ENCODE assay signal across 15 mouse cellular contexts in the genomic region with DNA sequence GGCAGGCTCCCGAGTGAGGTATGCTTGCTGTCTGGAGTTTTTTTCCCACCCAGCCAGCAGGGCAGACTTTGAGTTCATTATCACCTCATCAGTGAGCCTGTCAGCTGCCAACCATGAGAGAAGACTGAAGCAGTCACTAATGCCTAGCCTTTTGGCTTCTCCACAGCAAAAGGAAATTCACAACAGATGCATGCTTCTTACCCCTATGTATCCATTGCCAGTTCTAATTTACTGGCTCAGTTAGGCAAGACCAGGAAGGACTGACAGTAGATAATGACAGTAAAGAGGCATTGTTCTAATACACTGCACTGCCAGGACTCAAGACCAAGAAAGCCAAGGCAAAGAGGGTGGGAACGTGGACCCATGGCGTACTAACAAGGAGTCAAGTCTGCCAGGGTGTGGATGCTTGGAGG.
DNase-seq lines count a peak whose midpoint lies in the region; ATAC-seq lines count a peak whose summit lies in the region.
"Had no signal": no experiment of that assay in that cellular context is flagged by ENCODE, and none has a peak within 500 bp of the region (broad histone marks: within the 10 kb centered on the region; RNA-seq: fewer than 3 reads in every experiment).

No protein-coding gene starts in this region.

- H3K27me3 ChIP-seq in forebrain, embryonic 14.5 days (replicated peaks; ENCODE audit: control insufficient read depth, insufficient read depth, low read length): no peaks in the 10 kb centered on the region
- H3K27me3 ChIP-seq in forebrain, embryonic 11.5 days (ENCODE audit: control insufficient read depth, insufficient read depth, low read length): no peaks in the 10 kb centered on the region
- H3K27me3 ChIP-seq in kidney, embryonic 16.5 days (ENCODE audit: insufficient read depth, low read length): no peaks in the 10 kb centered on the region
- H3K27me3 ChIP-seq in limb, embryonic 12.5 days: no peaks in the 10 kb centered on the region
- H3K27me3 ChIP-seq: embryonic facial prominence, embryonic 15.5 days; intestine, embryonic 15.5 days had no signal

- H3K9ac ChIP-seq in forebrain, embryonic 14.5 days (ENCODE audit: low read length): no peak overlapping the region
- H3K9ac ChIP-seq in forebrain, embryonic 11.5 days (ENCODE audit: low read length): no peak overlapping the region
- H3K9ac ChIP-seq in kidney, embryonic 16.5 days (replicated peaks; ENCODE audit: low read length): no peak overlapping the region
- no peak overlapping the region for H3K9ac ChIP-seq in limb, embryonic 12.5 days (replicated peaks)
- H3K9ac ChIP-seq: embryonic facial prominence, embryonic 15.5 days; intestine, embryonic 15.5 days had no signal

- no peaks in the 10 kb centered on the region for H3K9me3 ChIP-seq in forebrain, embryonic 14.5 days (replicated peaks; ENCODE audit: control insufficient read depth, low read length)
- H3K9me3 ChIP-seq in forebrain, embryonic 11.5 days (ENCODE audit: control insufficient read depth, low read length): no peaks in the 10 kb centered on the region
- H3K9me3 ChIP-seq in kidney, embryonic 16.5 days (ENCODE audit: low read length): no peaks in the 10 kb centered on the region
- H3K9me3 ChIP-seq in limb, embryonic 12.5 days: no peaks in the 10 kb centered on the region
- H3K9me3 ChIP-seq: embryonic facial prominence, embryonic 15.5 days; intestine, embryonic 15.5 days had no signal

- WGBS in forebrain, embryonic 14.5 days: 44% methylated on average over 3 of the region's 3 CpGs
- 75% methylated on average over 3 of the region's 3 CpGs for WGBS in forebrain, embryonic 11.5 days
- 70% methylated on average over 3 of the region's 3 CpGs for WGBS in kidney, embryonic 16.5 days
- WGBS in limb, embryonic 12.5 days: 39% methylated on average over 3 of the region's 3 CpGs

- peak; percentile 72; the same call in 1 of the 2 replicates for ATAC-seq in forebrain, embryonic 14.5 days
- no peak for ATAC-seq in forebrain, embryonic 11.5 days (replicated peaks; ENCODE audit: low FRiP score)
- ATAC-seq in kidney, embryonic 16.5 days (ENCODE audit: low FRiP score, low TSS enrichment): no peak
- ATAC-seq in limb, embryonic 12.5 days (ENCODE audit: insufficient number of reproducible peaks, insufficient read depth, low FRiP score, low TSS enrichment, low read depth): no peak
- ATAC-seq: intestine, embryonic 15.5 days had no signal

- no peak overlapping the region for H3K4me3 ChIP-seq in forebrain, embryonic 14.5 days (ENCODE audit: low read depth, low read length)
- no peak overlapping the region for H3K4me3 ChIP-seq in forebrain, embryonic 11.5 days (ENCODE audit: low read depth, low read length)
- H3K4me3 ChIP-seq in kidney, embryonic 16.5 days (ENCODE audit: low read length): no peak overlapping the region
- H3K4me3 ChIP-seq in limb, embryonic 12.5 days (replicated peaks): no peak overlapping the region
- H3K4me3 ChIP-seq: embryonic facial prominence, embryonic 15.5 days; gastrocnemius, adult 2 months; intestine, embryonic 15.5 days; myocyte had no signal

- peak; percentile 79 for DNase-seq in forebrain, embryonic 14.5 days (ENCODE audit: low spot score)
- no peak for DNase-seq in forebrain, embryonic 11.5 days (ENCODE audit: low spot score)
- DNase-seq in kidney, adult 8-10 months: peak; percentile 30 to 31
- DNase-seq in cerebellum, postnatal 10 days: peak; percentile 57 to 70
- DNase-seq in adrenal gland, postnatal 10 days: no peak
- DNase-seq in urinary bladder, adult 18-20 months (ENCODE audit: low spot score in 2 of 2): no peak
- DNase-seq: gastrocnemius, adult 2 months; heart, postnatal 14 days; right cerebral cortex, postnatal 4 days had no signal

- H3K4me1 ChIP-seq in forebrain, embryonic 14.5 days (ENCODE audit: control insufficient read depth, insufficient read depth, low read length): no peaks in the 10 kb centered on the region
- H3K4me1 ChIP-seq in forebrain, embryonic 11.5 days (replicated peaks; ENCODE audit: control insufficient read depth, insufficient read depth, low read length): 0 out of 2 replicates have a peak, but pooled peaks cover 1% of the 10 kb centered on the region
- no peaks in the 10 kb centered on the region for H3K4me1 ChIP-seq in kidney, embryonic 16.5 days (ENCODE audit: insufficient read depth, low read length)
- H3K4me1 ChIP-seq in limb, embryonic 12.5 days (replicated peaks): peaks cover 6% of the 10 kb centered on the region; the same call in 1 of the 2 replicates
- H3K4me1 ChIP-seq: embryonic facial prominence, embryonic 15.5 days; intestine, embryonic 15.5 days had no signal

- peak overlapping the region; percentile 36; the same call in 1 of the 2 replicates for H3K27ac ChIP-seq in forebrain, embryonic 14.5 days (ENCODE audit: low read depth, low read length)
- no peak overlapping the region for H3K27ac ChIP-seq in forebrain, embryonic 11.5 days (ENCODE audit: low read depth, low read length)
- H3K27ac ChIP-seq in kidney, embryonic 16.5 days (ENCODE audit: low read length): no peak overlapping the region
- H3K27ac ChIP-seq in limb, embryonic 12.5 days: peak overlapping the region; percentile 36; the same call in 1 of the 2 replicates
- H3K27ac ChIP-seq: embryonic facial prominence, embryonic 15.5 days; gastrocnemius, adult 2 months; intestine, embryonic 15.5 days; stomach, postnatal 0 days had no signal

- no peak overlapping the region for H3K4me2 ChIP-seq in forebrain, embryonic 14.5 days (ENCODE audit: low read length)
- no peak overlapping the region for H3K4me2 ChIP-seq in forebrain, embryonic 11.5 days (ENCODE audit: low read depth, low read length, severe bottlenecking)
- no peak overlapping the region for H3K4me2 ChIP-seq in kidney, embryonic 16.5 days (replicated peaks; ENCODE audit: low read depth, low read length)
- H3K4me2 ChIP-seq in limb, embryonic 12.5 days: no peak overlapping the region
- H3K4me2 ChIP-seq: embryonic facial prominence, embryonic 15.5 days; intestine, embryonic 15.5 days had no signal

- H3K36me3 ChIP-seq in forebrain, embryonic 14.5 days (ENCODE audit: control insufficient read depth, insufficient read depth, low read length): no peaks in the 10 kb centered on the region
- H3K36me3 ChIP-seq in forebrain, embryonic 11.5 days (ENCODE audit: control insufficient read depth, insufficient read depth, low read length): no peaks in the 10 kb centered on the region
- H3K36me3 ChIP-seq in kidney, embryonic 16.5 days (ENCODE audit: insufficient read depth, low read length): no peaks in the 10 kb centered on the region
- no peaks in the 10 kb centered on the region for H3K36me3 ChIP-seq in limb, embryonic 12.5 days
- H3K36me3 ChIP-seq: embryonic facial prominence, embryonic 15.5 days; intestine, embryonic 15.5 days had no signal

Comparison
In these comparisons a context has a peak if more than half of its experiments do, and no peak if none do; other contexts are left out.
1. DNase-seq: peak in forebrain, embryonic 14.5 days (single experiment), kidney, adult 8-10 months (2 of 2) and cerebellum, postnatal 10 days (2 of 2); none in forebrain, embryonic 11.5 days (single experiment), adrenal gland, postnatal 10 days (single experiment) and urinary bladder, adult 18-20 months (0 of 2).
2. H3K27ac ChIP-seq: peak in forebrain, embryonic 14.5 days (single experiment) and limb, embryonic 12.5 days (single experiment); none in forebrain, embryonic 11.5 days (single experiment) and kidney, embryonic 16.5 days (single experiment).